Mouse (Mus musculus): ENCODE results near the gene Hsf4. TPM values are rescaled to one million over a fixed set of nuclear protein-coding genes. Genes with fewer than 3 reads are reported as not detected.

Hsf4 gene
- polyA plus RNA-seq, 1 experiment from 2014 or later: 0.11 TPM

- Histone ChIP-seq H3K9ac (no peak overlapping the region), H3K4me3 (replicated peaks) (no peak overlapping the region), H3K4me1 (peaks cover 28% of the 10 kb centered on the region), H3K36me3 (replicated peaks) (peaks cover 85% of the 10 kb centered on the region), H3K9me3 (no peaks in the 10 kb centered on the region), H3K27ac (no peak overlapping the region), H3K4me2 (no peak overlapping the region), H3K27me3 (no peaks in the 10 kb centered on the region)
- no peak for ATAC-seq (ENCODE audit: low FRiP score)
- 94% methylated on average over 8 of the region's 8 CpGs for WGBS
These were observed 33.8 kb downstream of the Hsf4 start for GRCm38 (mm10) chr8:105303396-105303795.

DNA sequence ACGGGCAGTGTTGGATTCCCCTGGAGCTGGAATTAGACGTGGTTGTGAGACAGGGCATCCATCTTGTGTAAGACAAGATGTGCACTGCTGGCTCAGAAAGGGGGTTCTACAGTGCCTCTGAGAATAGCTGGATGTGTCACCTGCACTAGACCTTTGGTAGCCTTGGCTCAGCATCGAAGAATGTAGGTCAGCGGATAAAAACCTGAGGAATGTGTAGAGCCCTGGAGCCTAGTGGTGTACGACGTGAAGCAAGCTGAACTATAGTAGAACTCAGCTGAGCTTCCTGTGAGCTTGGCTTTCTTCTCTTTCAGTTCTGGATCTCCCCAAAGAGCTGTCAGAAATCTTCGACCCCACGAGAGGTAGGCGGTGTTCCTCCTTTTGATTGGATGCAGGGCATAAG, 34.3 kb downstream of the Hsf4 start:
- H3K4me1 ChIP-seq: peaks cover 23% of the 10 kb centered on the region
- peaks cover 86% of the 10 kb centered on the region for H3K36me3 ChIP-seq (replicated peaks)
- no peak overlapping the region for H3K4me3 ChIP-seq (replicated peaks)
- ATAC-seq (ENCODE audit: low FRiP score): no peak
- no peak overlapping the region for H3K9ac ChIP-seq
- WGBS: 86% methylated on average over 9 of the region's 9 CpGs
- H3K4me2 ChIP-seq: no peak overlapping the region
- no peaks in the 10 kb centered on the region for H3K27me3 ChIP-seq
- H3K9me3 ChIP-seq: no peaks in the 10 kb centered on the region
- no peak overlapping the region for H3K27ac ChIP-seq

- Histone ChIP-seq H3K36me3 (replicated peaks) (peaks cover 90% of the 10 kb centered on the region), H3K27me3 (no peaks in the 10 kb centered on the region), H3K9ac (no peak overlapping the region), H3K4me1 (peaks cover 21% of the 10 kb centered on the region), H3K27ac (no peak overlapping the region), H3K4me3 (replicated peaks) (no peak overlapping the region), H3K4me2 (no peak overlapping the region), H3K9me3 (no peaks in the 10 kb centered on the region)
- ATAC-seq (ENCODE audit: low FRiP score): peak; percentile 10; the same call in 1 of the 2 replicates
- WGBS: 84% methylated on average over 9 of the region's 9 CpGs
These were observed 35.0 kb downstream of the Hsf4 start for GRCm38 (mm10) chr8:105304325-105305210.

GRCm38 (mm10) chr8:105305211-105306145, 35.9 kb downstream of the Hsf4 start, which contains the start of gene Elmo3:
TSS of gene Elmo3 (plus strand) at chr8:105305601.
- Histone ChIP-seq H3K4me3 (replicated peaks) (peak within 1 kb of the TSS; percentile 17), H3K27me3 (no peaks in the 10 kb centered on the region), H3K4me2 (peak within 1 kb of the TSS; percentile 45), H3K9me3 (no peaks in the 10 kb centered on the region), H3K27ac (no peak within 1 kb of the TSS), H3K9ac (peak within 1 kb of the TSS; percentile 29; the same call in 1 of the 2 replicates), H3K4me1 (peaks cover 21% of the 10 kb centered on the region), H3K36me3 (replicated peaks) (peaks cover 88% of the 10 kb centered on the region)
- WGBS: 8% methylated on average over 29 of the region's 30 CpGs
- peak; percentile 54 for ATAC-seq (ENCODE audit: low FRiP score)

DNA sequence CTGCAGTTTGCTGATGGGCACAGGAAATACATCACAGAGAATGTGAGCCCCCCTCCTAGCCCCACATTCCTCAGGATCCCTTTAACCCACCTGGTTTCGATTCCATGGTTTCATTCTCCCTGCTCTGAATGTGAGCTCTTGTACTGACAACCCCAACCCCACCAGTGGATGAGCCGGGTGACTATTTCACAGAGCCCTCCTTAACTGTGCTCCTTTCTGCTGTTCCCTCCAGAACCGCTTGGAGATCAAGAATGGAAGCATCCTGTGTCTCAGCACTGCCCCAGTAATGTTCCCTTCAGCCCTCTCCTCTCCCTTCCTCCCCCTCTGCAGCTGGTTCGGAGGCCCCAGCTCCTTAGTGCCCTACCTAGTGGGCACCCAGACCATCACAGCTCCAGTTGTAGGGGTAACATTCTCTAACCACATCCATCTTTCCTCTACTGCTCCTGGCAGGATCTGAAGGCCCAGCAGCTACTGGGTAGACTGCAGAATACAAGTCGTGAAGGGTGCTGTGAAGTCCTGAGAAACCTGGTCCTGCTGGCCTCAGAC, 36.6 kb downstream of the Hsf4 start:
- WGBS: 61% methylated on average over 5 of the region's 5 CpGs
- Histone ChIP-seq H3K4me3 (replicated peaks) (no peak overlapping the region), H3K36me3 (replicated peaks) (peaks cover 81% of the 10 kb centered on the region), H3K9me3 (no peaks in the 10 kb centered on the region), H3K27ac (no peak overlapping the region), H3K9ac (0 out of 2 replicates have a peak overlapping the region, but pooled peaks have one; percentile 29), H3K4me1 (peaks cover 21% of the 10 kb centered on the region), H3K4me2 (peak overlapping the region; percentile 45), H3K27me3 (no peaks in the 10 kb centered on the region)
- ATAC-seq (ENCODE audit: low FRiP score): peak; percentile 3; the same call in 1 of the 2 replicates

DNA sequence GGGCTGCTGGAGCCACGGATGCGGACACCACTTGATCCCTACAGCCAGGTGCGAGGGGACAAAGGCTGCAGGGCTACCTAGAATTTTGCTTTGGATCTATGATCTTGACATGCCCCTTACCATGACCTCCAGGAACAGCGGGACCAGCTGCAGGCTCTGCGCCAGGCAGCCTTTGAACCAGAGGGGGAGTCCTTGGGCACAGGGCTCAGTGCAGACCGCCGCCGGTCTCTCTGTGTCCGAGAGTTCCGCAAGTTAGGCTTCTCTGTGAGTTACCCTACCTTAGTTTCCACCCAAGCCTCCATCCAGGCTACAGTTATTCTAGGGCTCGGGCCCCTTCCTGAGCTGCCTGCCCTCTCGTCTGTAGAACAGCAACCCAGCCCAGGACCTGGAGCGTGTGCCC, 38.1 kb downstream of the Hsf4 start:
- H3K9ac ChIP-seq: no peak overlapping the region
- H3K36me3 ChIP-seq (replicated peaks): peaks cover 82% of the 10 kb centered on the region
- no peaks in the 10 kb centered on the region for H3K27me3 ChIP-seq
- no peak overlapping the region for H3K27ac ChIP-seq
- H3K4me1 ChIP-seq: peaks cover 21% of the 10 kb centered on the region
- no peak for ATAC-seq (ENCODE audit: low FRiP score)
- H3K9me3 ChIP-seq: no peaks in the 10 kb centered on the region
- 93% methylated on average over 13 of the region's 13 CpGs for WGBS
- no peak overlapping the region for H3K4me2 ChIP-seq
- H3K4me3 ChIP-seq (replicated peaks): no peak overlapping the region

DNA sequence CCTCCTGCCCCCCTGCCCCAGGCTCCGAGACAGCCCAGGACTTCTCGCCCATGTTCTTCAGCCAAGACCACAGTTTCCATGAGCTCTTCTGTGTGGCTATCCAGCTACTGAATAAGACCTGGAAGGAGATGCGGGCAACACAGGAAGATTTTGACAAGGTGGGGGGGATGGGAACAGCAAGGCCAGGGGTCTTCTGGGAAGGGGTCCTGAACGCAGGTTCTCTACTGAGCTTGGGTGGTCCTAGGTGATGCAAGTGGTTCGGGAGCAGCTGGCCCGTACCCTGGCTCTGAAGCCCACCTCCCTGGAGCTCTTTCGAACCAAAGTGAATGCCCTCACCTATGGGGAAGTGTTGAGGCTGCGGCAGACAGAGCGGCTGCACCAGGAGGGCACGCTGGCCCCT, 38.8 kb downstream of the Hsf4 start:
- H3K9ac ChIP-seq: no peak overlapping the region
- H3K9me3 ChIP-seq: no peaks in the 10 kb centered on the region
- no peaks in the 10 kb centered on the region for H3K27me3 ChIP-seq
- ATAC-seq (ENCODE audit: low FRiP score): no peak
- no peak overlapping the region for H3K27ac ChIP-seq
- peaks cover 84% of the 10 kb centered on the region for H3K36me3 ChIP-seq (replicated peaks)
- WGBS: 93% methylated on average over 10 of the region's 10 CpGs
- H3K4me1 ChIP-seq: peaks cover 21% of the 10 kb centered on the region
- no peak overlapping the region for H3K4me2 ChIP-seq
- H3K4me3 ChIP-seq (replicated peaks): no peak overlapping the region

- no peak overlapping the region for H3K4me2 ChIP-seq
- H3K4me1 ChIP-seq: peaks cover 20% of the 10 kb centered on the region
- 84% methylated on average over 15 of the region's 15 CpGs for WGBS
- H3K27me3 ChIP-seq: no peaks in the 10 kb centered on the region
- H3K9me3 ChIP-seq: no peaks in the 10 kb centered on the region
- peaks cover 84% of the 10 kb centered on the region for H3K36me3 ChIP-seq (replicated peaks)
- no peak for ATAC-seq (ENCODE audit: low FRiP score)
- no peak overlapping the region for H3K27ac ChIP-seq
- H3K4me3 ChIP-seq (replicated peaks): no peak overlapping the region
- H3K9ac ChIP-seq: no peak overlapping the region
These were observed 39.7 kb downstream of the Hsf4 start for GRCm38 (mm10) chr8:105309142-105309847.

GRCm38 (mm10) chr8:105310118-105310517, 40.5 kb downstream of the Hsf4 start:
- 87% methylated on average over 8 of the region's 8 CpGs for WGBS
- H3K36me3 ChIP-seq (replicated peaks): peaks cover 84% of the 10 kb centered on the region
- H3K9ac ChIP-seq: no peak overlapping the region
- ATAC-seq (ENCODE audit: low FRiP score): no peak
- no peaks in the 10 kb centered on the region for H3K9me3 ChIP-seq
- peaks cover 12% of the 10 kb centered on the region for H3K4me1 ChIP-seq
- H3K27ac ChIP-seq: no peak overlapping the region
- no peaks in the 10 kb centered on the region for H3K27me3 ChIP-seq
- no peak overlapping the region for H3K4me3 ChIP-seq (replicated peaks)
- no peak overlapping the region for H3K4me2 ChIP-seq

DNA sequence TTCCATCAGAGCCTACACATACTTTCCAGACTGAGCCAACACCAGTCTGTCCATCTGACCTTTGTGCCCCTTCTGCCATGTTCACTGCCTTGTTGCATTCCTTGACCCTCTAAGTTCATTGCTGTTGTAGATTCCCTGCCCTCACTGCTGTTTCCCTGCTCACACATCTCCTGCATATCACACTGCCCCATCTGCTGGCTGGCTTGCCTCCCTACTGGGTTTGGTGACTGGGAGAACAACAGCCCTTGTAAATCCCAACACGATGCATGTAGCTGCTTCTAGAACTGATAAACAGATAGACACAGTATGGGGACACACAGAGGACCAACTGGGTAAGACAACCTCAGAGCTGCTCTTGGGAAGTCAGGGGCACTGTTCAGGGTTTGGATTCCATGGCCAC, 42.1 kb downstream of the Hsf4 start:
- H3K27me3 ChIP-seq: no peaks in the 10 kb centered on the region
- H3K9me3 ChIP-seq: no peaks in the 10 kb centered on the region
- H3K4me2 ChIP-seq: no peak overlapping the region
- H3K36me3 ChIP-seq (replicated peaks): peaks cover 84% of the 10 kb centered on the region
- no peak overlapping the region for H3K27ac ChIP-seq
- H3K9ac ChIP-seq: no peak overlapping the region
- no peak for ATAC-seq (ENCODE audit: low FRiP score)
- no peaks in the 10 kb centered on the region for H3K4me1 ChIP-seq
- no peak overlapping the region for H3K4me3 ChIP-seq (replicated peaks)
- WGBS: 93% methylated on average over 1 of the region's 1 CpGs

DNA sequence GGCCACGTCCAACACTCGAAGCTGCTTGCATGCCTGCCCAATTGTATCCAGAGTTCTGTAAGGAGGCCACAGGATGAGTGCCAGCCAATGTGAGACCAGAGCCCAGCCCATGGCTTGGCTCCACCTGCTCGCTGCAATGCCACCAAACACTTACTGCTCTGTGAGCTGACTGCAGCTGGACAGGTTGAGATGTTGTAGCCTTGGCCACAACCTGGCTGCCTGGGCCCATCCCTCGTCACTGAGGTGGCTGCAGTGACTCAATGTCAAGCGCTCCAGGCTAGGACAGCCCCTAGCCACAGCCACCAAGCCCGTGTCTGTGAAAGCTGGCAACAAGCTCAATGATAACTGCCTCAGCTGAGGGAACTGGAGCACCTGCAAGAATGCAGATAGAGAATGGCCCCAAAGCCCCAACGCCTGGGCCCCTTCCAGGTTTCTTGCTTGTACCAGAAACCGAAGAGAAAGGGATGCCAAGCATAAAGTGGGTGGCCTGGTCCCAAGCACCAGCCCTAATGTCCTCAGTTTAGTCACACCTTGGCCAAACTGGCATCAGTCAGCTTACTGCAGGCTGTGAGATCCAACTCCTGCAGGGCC, 43.4 kb downstream of the Hsf4 start:
- Histone ChIP-seq H3K4me3 (replicated peaks) (no peak overlapping the region), H3K4me1 (no peaks in the 10 kb centered on the region), H3K4me2 (no peak overlapping the region), H3K36me3 (replicated peaks) (peaks cover 80% of the 10 kb centered on the region), H3K27me3 (no peaks in the 10 kb centered on the region), H3K9ac (no peak overlapping the region), H3K27ac (no peak overlapping the region), H3K9me3 (no peaks in the 10 kb centered on the region)
- 93% methylated on average over 8 of the region's 8 CpGs for WGBS
- no peak for ATAC-seq (ENCODE audit: low FRiP score)
